Mouse (Mus musculus): ENCODE results near the gene Zfp787.

- TF ChIP-seq CTCF (conservative IDR thresholded peaks at IDR 0.05; ENCODE audit: insufficient read depth, insufficient read length, low read depth, low read length) (no peak), POLR2A (IDR thresholded peaks at IDR 0.05; ENCODE audit: low read depth, low read length) (no peak)
Measured at GRCm38 (mm10) chr7:6184521-6184920, 28.7 kb upstream of the Zfp787 start.

All from kidney, adult 2 months (tissue).